Comparison of ENCODE assay signal across 8 mouse cellular contexts in genomic region chr7:113766498-113766941, GRCm38 (mm10). TPM values are rescaled to one million over a fixed set of nuclear protein-coding genes. Genes with fewer than 3 reads are reported as not detected.
DNase-seq lines count a peak whose midpoint lies in the region; ATAC-seq and TF ChIP-seq lines count a peak whose summit lies in the region.

No protein-coding gene starts in this region.

- DNase-seq in lung, postnatal 14 days: no peak
- DNase-seq in cerebellum, adult 8-10 months: peak; percentile 61
- DNase-seq in kidney, postnatal 4 days: peak; percentile 44 to 55
- peak; percentile 23 for DNase-seq in midbrain, postnatal 0 days (ENCODE audit: low spot score)
- no peak for DNase-seq in spleen, postnatal 36 days (ENCODE audit: low spot score in 2 of 2)
- no peak for DNase-seq in spleen, adult 12 weeks (ENCODE audit: low spot score)

- WGBS in lung, embryonic 15.5 days: 1% methylated on average over 27 of the region's 27 CpGs
- WGBS in midbrain, postnatal 0 days: 2% methylated on average over 25 of the region's 27 CpGs

- peaks cover 14% of the 10 kb centered on the region for H3K4me1 ChIP-seq in lung, embryonic 15.5 days
- peaks cover 6% of the 10 kb centered on the region; the same call in 1 of the 2 replicates for H3K4me1 ChIP-seq in midbrain, postnatal 0 days (ENCODE audit: insufficient read depth, low read length)

- H3K4me2 ChIP-seq in lung, embryonic 15.5 days: peak overlapping the region; percentile 97
- peak overlapping the region; percentile 99 for H3K4me2 ChIP-seq in midbrain, postnatal 0 days (ENCODE audit: low read depth, low read length, poor library complexity, severe bottlenecking)

- ATAC-seq in lung, embryonic 15.5 days (ENCODE audit: borderline replicate concordance, extremely low read depth, low FRiP score, low TSS enrichment): no peak; the same call in 1 of the 2 replicates
- ATAC-seq in granulocyte monocyte progenitor cell, adult 5-6 weeks (replicated peaks; ENCODE audit: poor library complexity, severe bottlenecking): peak; percentile 25; the same call in 1 of the 2 replicates
- ATAC-seq in midbrain, postnatal 0 days (ENCODE audit: low FRiP score): peak; percentile 64

- TF ChIP-seq CTCF in midbrain, postnatal 0 days (IDR thresholded peaks at IDR 0.05): no peak

- peak overlapping the region; percentile 49 for H3K4me3 ChIP-seq in lung, embryonic 15.5 days
- peak overlapping the region; percentile 60 for H3K4me3 ChIP-seq in midbrain, postnatal 0 days (ENCODE audit: low read depth, low read length)

- H3K9me3 ChIP-seq in lung, embryonic 15.5 days: no peaks in the 10 kb centered on the region
- H3K9me3 ChIP-seq in midbrain, postnatal 0 days (ENCODE audit: low read length): peaks cover 5% of the 10 kb centered on the region; the same call in 1 of the 2 replicates

- peaks cover 41% of the 10 kb centered on the region for H3K27me3 ChIP-seq in lung, embryonic 15.5 days
- peaks cover 22% of the 10 kb centered on the region; the same call in 1 of the 2 replicates for H3K27me3 ChIP-seq in midbrain, postnatal 0 days (ENCODE audit: insufficient read depth, low read length)

- H3K36me3 ChIP-seq in lung, embryonic 15.5 days: no peaks in the 10 kb centered on the region
- H3K36me3 ChIP-seq in midbrain, postnatal 0 days (ENCODE audit: insufficient read depth, low read length): no peaks in the 10 kb centered on the region

- peak overlapping the region; percentile 29 for H3K9ac ChIP-seq in lung, embryonic 15.5 days
- H3K9ac ChIP-seq in midbrain, postnatal 0 days (replicated peaks; ENCODE audit: low read length, poor library complexity, severe bottlenecking): peak overlapping the region; percentile 56

- no peak overlapping the region for H3K27ac ChIP-seq in lung, embryonic 15.5 days
- 0 out of 2 replicates have a peak overlapping the region, but pooled peaks have one; percentile 51 for H3K27ac ChIP-seq in midbrain, postnatal 0 days (ENCODE audit: low read depth, low read length)

RNA-seq across cellular contexts. Expression of gene Spon1, which starts 0.7 kb away (rescaled TPM):
- polyA plus RNA-seq in lung, embryonic 15.5 days (2015; fragmentation: Nextera tagmentation; extraction: Ambion mirVana): 9.1 and 10.5 TPM in 2 replicates
- total RNA-seq in granulocyte monocyte progenitor cell, adult 5-6 weeks (2014; fragmentation: Nextera tagmentation): not detected in 2 replicates
- not detected in 2 replicates for total RNA-seq in granulocyte monocyte progenitor cell, adult 5-6 weeks (2017)
- 32.9 and 35.7 TPM in 2 replicates for total RNA-seq in midbrain, postnatal 0 days (2014; rRNA removed)
- 39.5 and 40.2 TPM in 2 replicates for polyA plus RNA-seq in midbrain, postnatal 0 days (2015; fragmentation: Nextera tagmentation; extraction: Ambion mirVana)

Comparison
In these comparisons a context has a peak if more than half of its experiments do, and no peak if none do; other contexts are left out.
1. DNase-seq: peak in cerebellum, adult 8-10 months (single experiment), kidney, postnatal 4 days (2 of 2) and midbrain, postnatal 0 days (single experiment); none in lung, postnatal 14 days (single experiment), spleen, postnatal 36 days (0 of 2) and spleen, adult 12 weeks (single experiment).
2. RNA of gene Spon1, which starts 0.7 kb away (total RNA-seq): 32.9 to 35.7 TPM in midbrain, postnatal 0 days; not detected in granulocyte monocyte progenitor cell, adult 5-6 weeks; every median in the first group is over 10 times any median in the second.